Mouse (Mus musculus): Measurements from ENCODE around the gene Ccer2.

- TF ChIP-seq GATA1 (IDR thresholded peaks at IDR 0.05; ENCODE audit: borderline replicate concordance, low read length) (no peak), FLI1 (IDR thresholded peaks at IDR 0.05; ENCODE audit: low read length) (no peak)
These were observed 32.6 kb downstream of the Ccer2 start, which contains the start of gene Rinl for GRCm38 (mm10) chr7:28788307-28789195.
